In genomic region chrX:84442996-84443395, GRCm38 (mm10) we compare ENCODE assay signal across 29 mouse cellular contexts.
DNase-seq lines count a peak whose midpoint lies in the region; ATAC-seq lines count a peak whose summit lies in the region.
"Had no signal": no experiment of that assay in that cellular context is flagged by ENCODE, and none has a peak within 500 bp of the region (broad histone marks: within the 10 kb centered on the region; RNA-seq: fewer than 3 reads in every experiment).

No protein-coding gene starts in this region.

- no peak for ATAC-seq in hindbrain, embryonic 13.5 days (ENCODE audit: low FRiP score)
- ATAC-seq in midbrain, embryonic 12.5 days (ENCODE audit: low FRiP score, low read depth) = peak; percentile 72
- no peak for ATAC-seq in midbrain, embryonic 13.5 days
- ATAC-seq: forebrain, embryonic 15.5 days; inflammation-experienced regulatory T-cells, adult 6 months had no signal

- no peak overlapping the region for H3K4me2 ChIP-seq in hindbrain, embryonic 13.5 days
- H3K4me2 ChIP-seq in midbrain, embryonic 12.5 days (replicated peaks) = no peak overlapping the region
- H3K4me2 ChIP-seq in midbrain, embryonic 13.5 days (replicated peaks) = no peak overlapping the region
- H3K4me2 ChIP-seq: embryonic facial prominence, embryonic 13.5 days; forebrain, embryonic 15.5 days; heart, embryonic 12.5 days had no signal

- H3K36me3 ChIP-seq in hindbrain, embryonic 10.5 days = no peaks in the 10 kb centered on the region
- H3K36me3 ChIP-seq in hindbrain, embryonic 13.5 days = no peaks in the 10 kb centered on the region
- no peaks in the 10 kb centered on the region for H3K36me3 ChIP-seq in midbrain, embryonic 12.5 days
- H3K36me3 ChIP-seq in midbrain, embryonic 13.5 days = no peaks in the 10 kb centered on the region
- H3K36me3 ChIP-seq: embryonic facial prominence, embryonic 13.5 days; forebrain, embryonic 10.5 days; forebrain, embryonic 15.5 days; G1E; heart, embryonic 12.5 days had no signal

- no peak overlapping the region for H3K4me3 ChIP-seq in hindbrain, embryonic 10.5 days
- no peak overlapping the region for H3K4me3 ChIP-seq in hindbrain, embryonic 13.5 days
- no peak overlapping the region for H3K4me3 ChIP-seq in midbrain, embryonic 12.5 days
- H3K4me3 ChIP-seq in midbrain, embryonic 13.5 days (replicated peaks) = no peak overlapping the region
- H3K4me3 ChIP-seq: embryonic facial prominence, embryonic 13.5 days; forebrain, embryonic 10.5 days; forebrain, embryonic 15.5 days; heart, embryonic 12.5 days had no signal

- peak; percentile 2 for DNase-seq in hindbrain, embryonic 10.5 days (ENCODE audit: low spot score)
- peak; percentile 94 for DNase-seq in R1 (ENCODE audit: low read depth, low spot score)
- DNase-seq in cerebellum, postnatal 25 days = no peak
- no peak for DNase-seq in thymus, postnatal 10 days (ENCODE audit: low spot score in 2 of 2)
- DNase-seq: adrenal gland, postnatal 25 days; cerebellum, adult 11-12 months; cerebellum, postnatal 10 days; gastrocnemius, postnatal 25 days; heart, adult 11 months; kidney, adult 11 months; kidney, postnatal 14 days; layer of hippocampus, adult 9-11 months; liver; lung, adult 2 months; lung, postnatal 10 days; right cerebral cortex, adult 18-20 months; spleen, adult 18-20 months; thymus, postnatal 25 days had no signal

- no peak overlapping the region for H3K27ac ChIP-seq in hindbrain, embryonic 10.5 days
- H3K27ac ChIP-seq in hindbrain, embryonic 13.5 days = no peak overlapping the region
- no peak overlapping the region for H3K27ac ChIP-seq in midbrain, embryonic 12.5 days (replicated peaks)
- H3K27ac ChIP-seq in midbrain, embryonic 13.5 days = no peak overlapping the region
- H3K27ac ChIP-seq: embryonic facial prominence, embryonic 13.5 days; forebrain, embryonic 10.5 days; forebrain, embryonic 15.5 days; liver, embryonic 14.5 days; macrophage had no signal

- H3K9ac ChIP-seq in hindbrain, embryonic 13.5 days = no peak overlapping the region
- H3K9ac ChIP-seq in midbrain, embryonic 12.5 days (replicated peaks) = no peak overlapping the region
- H3K9ac ChIP-seq in midbrain, embryonic 13.5 days (replicated peaks) = no peak overlapping the region
- H3K9ac ChIP-seq: embryonic facial prominence, embryonic 13.5 days; forebrain, embryonic 15.5 days; heart, embryonic 12.5 days; liver, embryonic 14.5 days had no signal

- no peaks in the 10 kb centered on the region for H3K27me3 ChIP-seq in hindbrain, embryonic 10.5 days (ENCODE audit: insufficient read depth, poor library complexity, severe bottlenecking)
- no peaks in the 10 kb centered on the region for H3K27me3 ChIP-seq in hindbrain, embryonic 13.5 days
- H3K27me3 ChIP-seq in midbrain, embryonic 12.5 days = no peaks in the 10 kb centered on the region
- no peaks in the 10 kb centered on the region for H3K27me3 ChIP-seq in midbrain, embryonic 13.5 days
- H3K27me3 ChIP-seq: embryonic facial prominence, embryonic 13.5 days; forebrain, embryonic 15.5 days; heart, embryonic 12.5 days had no signal

- 41% methylated on average over 3 of the region's 3 CpGs for WGBS in hindbrain, embryonic 10.5 days
- WGBS in hindbrain, embryonic 13.5 days = 30% methylated on average over 3 of the region's 3 CpGs
- WGBS in midbrain, embryonic 12.5 days = 42% methylated on average over 3 of the region's 3 CpGs
- WGBS in midbrain, embryonic 13.5 days = 29% methylated on average over 3 of the region's 3 CpGs

- no peaks in the 10 kb centered on the region for H3K9me3 ChIP-seq in hindbrain, embryonic 10.5 days
- no peaks in the 10 kb centered on the region for H3K9me3 ChIP-seq in hindbrain, embryonic 13.5 days
- no peaks in the 10 kb centered on the region for H3K9me3 ChIP-seq in midbrain, embryonic 12.5 days
- no peaks in the 10 kb centered on the region for H3K9me3 ChIP-seq in midbrain, embryonic 13.5 days
- H3K9me3 ChIP-seq: embryonic facial prominence, embryonic 13.5 days; forebrain, embryonic 10.5 days; forebrain, embryonic 15.5 days; G1E; heart, embryonic 12.5 days had no signal

- H3K4me1 ChIP-seq in hindbrain, embryonic 10.5 days (replicated peaks) = no peaks in the 10 kb centered on the region
- H3K4me1 ChIP-seq in hindbrain, embryonic 13.5 days (replicated peaks) = no peaks in the 10 kb centered on the region
- H3K4me1 ChIP-seq in midbrain, embryonic 12.5 days = no peaks in the 10 kb centered on the region
- no peaks in the 10 kb centered on the region for H3K4me1 ChIP-seq in midbrain, embryonic 13.5 days (replicated peaks)
- H3K4me1 ChIP-seq: embryonic facial prominence, embryonic 13.5 days; forebrain, embryonic 10.5 days; forebrain, embryonic 15.5 days; heart, embryonic 12.5 days had no signal

Comparison
In these comparisons a context has a peak if more than half of its experiments do, and no peak if none do; other contexts are left out.
1. DNase-seq: peak in hindbrain, embryonic 10.5 days (single experiment) and R1 (single experiment); none in cerebellum, postnatal 25 days (0 of 2) and thymus, postnatal 10 days (0 of 2).